Mouse (Mus musculus) intestine, embryonic 15.5 days (tissue): ENCODE measurements around the gene Sem1. TPM values are rescaled to one million over a fixed set of nuclear protein-coding genes. Genes with fewer than 3 reads are reported as not detected.

Experiments used
- ATAC-seq: fragments of 200-750 bp; cut with Nextera tagmentation; 2 replicates; pipeline ENCODE4 v1.8.0; 2017; ENCODE audit warnings: moderate TSS enrichment, moderate library complexity
- H3K27ac ChIP-seq: fragments of 300-500 bp; sonication (generic); 2 replicates; pipeline ENCODE4 v1.5.1; 2015; ENCODE audit warnings: mild to moderate bottlenecking, inconsistent platforms
- H3K27me3 ChIP-seq: fragments of 300-500 bp; sonication (generic); replicated peaks from 2 replicates; pipeline ENCODE4 v1.6.1; 2015; ENCODE audit warnings: inconsistent platforms
- H3K36me3 ChIP-seq: fragments of 300-500 bp; sonication (generic); 2 replicates; pipeline ENCODE4 v1.6.1; 2015; ENCODE audit warnings: inconsistent platforms
- H3K4me1 ChIP-seq: fragments of 300-500 bp; sonication (generic); replicated peaks from 2 replicates; pipeline ENCODE4 v1.6.1; 2015; ENCODE audit warnings: inconsistent platforms
- H3K4me2 ChIP-seq: fragments of 300-500 bp; sonication (generic); replicated peaks from 2 replicates; pipeline ENCODE4 v1.6.1; 2015; ENCODE audit warnings: mild to moderate bottlenecking, inconsistent platforms
- H3K4me3 ChIP-seq: fragments of 300-500 bp; sonication (generic); replicated peaks from 2 replicates; pipeline ENCODE4 v1.5.1; 2015; ENCODE audit warnings: inconsistent platforms
- H3K9ac ChIP-seq: fragments of 300-500 bp; sonication (generic); 2 replicates; pipeline ENCODE4 v1.6.1; 2015; ENCODE audit warnings: inconsistent platforms
- H3K9me3 ChIP-seq: fragments of 300-500 bp; sonication (generic); 2 replicates; pipeline ENCODE4 v1.6.1; 2016; ENCODE audit warnings: inconsistent platforms
- WGBS: fragments of 180-500 bp; shearing (Covaris S2); methylation state at CpG from one replicate; pipeline ENCODE4 v1.1.7; 2015; 5-methylcytosine and 5-hydroxymethylcytosine counted together
- polyA plus RNA-seq: library from polyadenylated mRNA; unstranded; fragments of >200 nt; fragmentation: Nextera tagmentation; extraction: Ambion mirVana; gene quantifications from 2 replicates; pipeline ENCODE4 v1.2.1, GENCODE M21; 2015

The Sem1 gene
- 227 and 235 TPM in 2 replicates for polyA plus RNA-seq

- H3K27ac ChIP-seq: peak within 1 kb of the TSS; percentile 92
Observed at GRCm38 (mm10) chr6:6578304-6579149, at the start of gene Sem1. Sem1 (minus strand) TSS chr6:6578663.

GRCm38 (mm10) chr6:6622846-6623749, 44.6 kb upstream of the Sem1 start:
- 46% methylated on average over 16 of the region's 16 CpGs for WGBS
- no peak overlapping the region for H3K27ac ChIP-seq
- H3K4me2 ChIP-seq: no peak overlapping the region
- no peaks in the 10 kb centered on the region for H3K27me3 ChIP-seq
- H3K9ac ChIP-seq: no peak overlapping the region
- H3K9me3 ChIP-seq: no peaks in the 10 kb centered on the region
- H3K4me3 ChIP-seq: no peak overlapping the region
- H3K36me3 ChIP-seq: no peaks in the 10 kb centered on the region
- peaks cover 6% of the 10 kb centered on the region; the same call in 1 of the 2 replicates for H3K4me1 ChIP-seq
- ATAC-seq: peak; percentile 25; the same call in 1 of the 2 replicates

More at GRCm38 (mm10) chr6:6578304-6579149, at the start of gene Sem1:
- Histone ChIP-seq H3K27me3 (no peaks in the 10 kb centered on the region), H3K4me2 (peak within 1 kb of the TSS; percentile 61), H3K4me3 (peak within 1 kb of the TSS; percentile 87), H3K4me1 (no peaks in the 10 kb centered on the region), H3K9ac (peak within 1 kb of the TSS; percentile 98), H3K9me3 (no peaks in the 10 kb centered on the region), H3K36me3 (no peaks in the 10 kb centered on the region)
- ATAC-seq: peak; percentile 99
- WGBS: under 1% methylated on average over 59 of the region's 59 CpGs

DNA sequence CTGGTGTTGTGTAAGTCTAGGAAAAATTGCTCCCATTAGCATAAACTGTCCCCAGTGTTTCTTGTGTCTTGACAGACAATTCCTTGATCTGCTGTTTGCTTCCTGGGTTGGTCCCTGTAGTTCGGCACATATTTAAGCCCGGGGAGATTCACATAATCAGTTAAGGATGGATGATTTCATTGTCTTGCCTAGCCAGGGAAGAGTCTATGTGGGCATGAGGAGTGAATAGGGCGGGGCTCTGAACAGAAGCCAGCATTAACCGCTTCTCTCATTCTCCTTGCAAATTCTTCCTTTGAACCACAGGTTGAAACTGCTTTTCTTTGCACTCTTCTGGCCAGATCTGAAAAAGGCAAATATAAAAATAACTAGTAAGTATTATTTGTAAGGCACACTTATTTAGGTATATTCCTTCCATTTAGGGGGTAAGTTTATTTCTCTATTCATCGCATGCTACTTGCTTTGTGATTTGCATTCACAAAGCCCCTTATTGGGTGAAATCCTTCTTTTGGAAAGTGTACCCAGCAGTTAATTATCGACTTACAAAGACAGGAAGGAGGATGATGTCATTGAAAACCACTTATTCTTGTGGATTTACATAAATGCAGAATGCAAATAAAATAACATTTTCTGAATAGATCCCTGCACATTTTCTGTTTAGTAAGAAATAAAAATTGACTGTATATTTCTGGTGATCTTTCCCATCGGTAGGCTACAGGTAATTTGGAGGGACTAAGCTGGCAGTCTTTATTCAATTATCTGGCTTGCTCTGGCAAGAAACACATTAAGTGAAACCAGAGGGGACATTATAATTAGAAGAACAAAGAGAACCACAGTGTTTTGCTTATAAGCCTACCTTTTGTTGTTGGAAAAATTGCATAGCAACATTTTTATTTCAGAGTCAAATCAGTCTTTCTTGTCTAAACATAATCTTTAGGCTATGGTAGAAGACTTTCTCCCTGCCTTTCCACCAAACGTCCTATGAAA, 25.4 kb upstream of the Sem1 start:
- no peak overlapping the region for H3K27ac ChIP-seq
- no peaks in the 10 kb centered on the region for H3K36me3 ChIP-seq
- no peak overlapping the region for H3K4me3 ChIP-seq
- WGBS: 69% methylated on average over 8 of the region's 8 CpGs
- no peak for ATAC-seq
- H3K9me3 ChIP-seq: no peaks in the 10 kb centered on the region
- H3K27me3 ChIP-seq: no peaks in the 10 kb centered on the region
- H3K4me2 ChIP-seq: no peak overlapping the region
- no peaks in the 10 kb centered on the region for H3K4me1 ChIP-seq
- no peak overlapping the region for H3K9ac ChIP-seq

DNA sequence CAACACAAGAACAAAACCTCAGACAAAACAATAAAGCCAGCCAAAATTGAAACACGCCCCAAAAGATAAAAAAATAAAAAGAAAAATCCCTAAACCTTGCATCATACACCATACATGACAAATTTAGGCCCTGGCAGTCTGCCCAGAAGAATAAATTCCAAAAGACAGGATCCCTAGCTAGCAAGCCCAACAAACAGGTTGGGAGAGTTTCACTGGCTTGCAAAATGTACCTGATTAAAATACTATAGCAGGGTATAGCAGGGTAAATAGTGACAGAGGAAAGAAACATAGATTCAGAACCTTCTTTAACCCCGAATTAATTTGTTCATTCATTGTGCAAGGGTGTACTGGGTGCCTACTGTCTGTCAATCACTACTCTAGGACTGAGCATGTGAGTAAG, 7.8 kb upstream of the Sem1 start:
- no peak overlapping the region for H3K9ac ChIP-seq
- ATAC-seq: no peak
- 81% methylated on average over 2 of the region's 2 CpGs for WGBS
- no peaks in the 10 kb centered on the region for H3K9me3 ChIP-seq
- no peak overlapping the region for H3K4me3 ChIP-seq
- no peaks in the 10 kb centered on the region for H3K4me1 ChIP-seq
- no peaks in the 10 kb centered on the region for H3K27me3 ChIP-seq
- no peaks in the 10 kb centered on the region for H3K36me3 ChIP-seq
- H3K4me2 ChIP-seq: no peak overlapping the region
- H3K27ac ChIP-seq: no peak overlapping the region

GRCm38 (mm10) chr6:6581849-6582248, 3.4 kb upstream of the Sem1 start:
- H3K27me3 ChIP-seq: no peaks in the 10 kb centered on the region
- H3K9ac ChIP-seq: no peak overlapping the region
- no peak overlapping the region for H3K4me2 ChIP-seq
- H3K4me1 ChIP-seq: no peaks in the 10 kb centered on the region
- H3K36me3 ChIP-seq: no peaks in the 10 kb centered on the region
- 76% methylated on average over 2 of the region's 2 CpGs for WGBS
- H3K27ac ChIP-seq: no peak overlapping the region
- no peak for ATAC-seq
- no peaks in the 10 kb centered on the region for H3K9me3 ChIP-seq
- no peak overlapping the region for H3K4me3 ChIP-seq

- Histone ChIP-seq H3K27ac (peak overlapping the region; percentile 92), H3K36me3 (no peaks in the 10 kb centered on the region), H3K4me3 (peak overlapping the region; percentile 87), H3K4me2 (peak overlapping the region; percentile 61), H3K9me3 (no peaks in the 10 kb centered on the region), H3K9ac (peak overlapping the region; percentile 98), H3K4me1 (no peaks in the 10 kb centered on the region), H3K27me3 (no peaks in the 10 kb centered on the region)
- 2% methylated on average over 17 of the region's 17 CpGs for WGBS
- ATAC-seq: peak; percentile 78; the same call in 1 of the 2 replicates
Observed at GRCm38 (mm10) chr6:6577741-6578284, 650 bp downstream of the Sem1 start.

DNA sequence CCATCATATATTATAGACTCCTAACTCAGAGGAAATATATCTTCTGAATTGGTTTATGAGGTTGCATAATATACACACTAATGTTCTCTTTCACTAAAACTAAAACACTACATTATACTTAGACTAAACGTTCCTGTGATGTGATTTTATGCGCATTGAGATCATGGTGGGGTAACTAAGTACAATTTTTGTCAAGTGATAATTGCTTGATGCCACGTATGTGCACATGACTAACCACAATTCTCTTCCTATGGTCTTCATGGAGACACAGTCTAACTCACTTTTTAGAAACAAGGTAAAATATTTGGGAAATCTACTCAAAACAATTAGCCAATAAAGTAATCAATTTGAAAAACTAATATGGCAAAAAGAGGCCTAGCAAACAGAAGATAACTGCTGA, 1.2 kb downstream of the Sem1 start:
- no peaks in the 10 kb centered on the region for H3K27me3 ChIP-seq
- peak overlapping the region; percentile 61 for H3K4me2 ChIP-seq
- H3K4me3 ChIP-seq: peak overlapping the region; percentile 87
- H3K36me3 ChIP-seq: no peaks in the 10 kb centered on the region
- H3K9ac ChIP-seq: peak overlapping the region; percentile 98; the same call in 1 of the 2 replicates
- no peak overlapping the region for H3K27ac ChIP-seq
- H3K9me3 ChIP-seq: no peaks in the 10 kb centered on the region
- no peak for ATAC-seq
- H3K4me1 ChIP-seq: no peaks in the 10 kb centered on the region
- WGBS: 56% methylated on average over 3 of the region's 3 CpGs

DNA sequence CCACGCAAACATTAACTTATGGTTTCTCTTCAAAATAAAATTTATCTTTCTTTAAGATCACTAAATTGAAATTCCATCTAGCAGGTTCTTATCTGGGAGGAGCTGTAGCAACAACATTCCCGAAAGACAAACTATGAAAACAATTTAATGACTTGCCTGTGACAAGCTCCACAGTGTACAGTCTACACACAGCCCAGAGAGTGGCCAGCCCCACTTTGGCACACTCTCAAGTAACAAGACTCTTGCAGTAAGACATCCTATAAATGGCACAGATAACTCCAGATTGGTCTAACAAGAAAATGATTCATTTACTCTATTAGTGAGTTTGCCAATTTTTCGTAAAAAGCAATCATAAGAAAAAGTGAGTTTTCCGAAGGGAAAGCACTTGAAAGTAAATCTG, 2.7 kb downstream of the Sem1 start:
- no peaks in the 10 kb centered on the region for H3K4me1 ChIP-seq
- no peaks in the 10 kb centered on the region for H3K9me3 ChIP-seq
- H3K27ac ChIP-seq: no peak overlapping the region
- WGBS: 76% methylated on average over 4 of the region's 4 CpGs
- H3K27me3 ChIP-seq: no peaks in the 10 kb centered on the region
- no peak overlapping the region for H3K9ac ChIP-seq
- ATAC-seq: no peak
- no peak overlapping the region for H3K4me3 ChIP-seq
- H3K36me3 ChIP-seq: no peaks in the 10 kb centered on the region
- no peak overlapping the region for H3K4me2 ChIP-seq

- Histone ChIP-seq H3K27ac (no peak overlapping the region), H3K27me3 (no peaks in the 10 kb centered on the region), H3K36me3 (no peaks in the 10 kb centered on the region), H3K9me3 (no peaks in the 10 kb centered on the region), H3K4me1 (no peaks in the 10 kb centered on the region), H3K4me3 (no peak overlapping the region), H3K9ac (no peak overlapping the region), H3K4me2 (no peak overlapping the region)
- ATAC-seq: no peak
- WGBS: 80% methylated on average over 3 of the region's 3 CpGs
Observed at GRCm38 (mm10) chr6:6568436-6568835, 10.0 kb downstream of the Sem1 start.

DNA sequence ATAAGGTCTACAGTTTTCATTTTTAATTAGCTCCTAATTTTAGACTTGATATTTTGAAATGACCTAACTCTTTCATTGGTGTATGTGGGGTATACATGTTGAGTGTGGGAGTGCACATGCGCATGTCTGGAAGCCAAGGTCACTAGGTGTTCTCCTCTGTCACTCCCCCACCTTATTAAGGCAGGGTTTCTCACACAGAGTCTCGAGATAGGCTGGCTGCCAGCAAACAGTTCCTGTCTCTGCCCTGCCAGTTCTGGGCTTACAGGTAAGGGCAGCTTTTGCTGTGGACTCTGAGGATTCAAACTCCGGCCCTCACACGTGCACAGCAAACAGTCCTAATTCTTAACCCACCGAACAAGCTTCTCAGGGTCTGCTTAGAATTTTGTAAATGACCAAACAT, 14.8 kb downstream of the Sem1 start:
- Histone ChIP-seq H3K4me1 (no peaks in the 10 kb centered on the region), H3K36me3 (no peaks in the 10 kb centered on the region), H3K9ac (no peak overlapping the region), H3K9me3 (no peaks in the 10 kb centered on the region), H3K27ac (no peak overlapping the region), H3K4me2 (no peak overlapping the region), H3K4me3 (no peak overlapping the region), H3K27me3 (no peaks in the 10 kb centered on the region)
- peak; percentile 78 for ATAC-seq
- 75% methylated on average over 5 of the region's 5 CpGs for WGBS

- no peaks in the 10 kb centered on the region for H3K4me1 ChIP-seq
- no peak overlapping the region for H3K4me3 ChIP-seq
- H3K27ac ChIP-seq: no peak overlapping the region
- 87% methylated on average over 5 of the region's 5 CpGs for WGBS
- ATAC-seq: no peak
- H3K27me3 ChIP-seq: no peaks in the 10 kb centered on the region
- H3K36me3 ChIP-seq: no peaks in the 10 kb centered on the region
- no peaks in the 10 kb centered on the region for H3K9me3 ChIP-seq
- no peak overlapping the region for H3K9ac ChIP-seq
- no peak overlapping the region for H3K4me2 ChIP-seq
Observed at GRCm38 (mm10) chr6:6562716-6563115, 15.7 kb downstream of the Sem1 start.
